Mouse (Mus musculus) liver, adult 2 months (tissue): Measurements from ENCODE around the gene Ofcc1.

Source experiments
- CTCF ChIP-seq: fragments of 200-500 bp; IDR thresholded peaks from 2 replicates; pipeline ENCODE4 v1.5.1; 2011; ENCODE audit warnings: low read depth, low read length, control low read depth
- POLR2A ChIP-seq: fragments of 200-500 bp; IDR thresholded peaks from 2 replicates; pipeline ENCODE4 v1.6.1; 2011; ENCODE audit warnings: low read length, control low read depth; ENCODE audit not compliant: insufficient read depth; ENCODE audit errors: extremely low read depth

- TF ChIP-seq CTCF (no peak), POLR2A (no peak)
Observed at GRCm38 (mm10) chr13:40387446-40387845, 26.2 kb upstream of the Ofcc1 start.
